Mouse (Mus musculus): ENCODE results near the gene Mup4. TPM values are rescaled to one million over a fixed set of nuclear protein-coding genes. Genes with fewer than 3 reads are reported as not detected.

Mup4 gene
- polyA plus RNA-seq, 1 experiment from 2014 or later, result not detected

DNA sequence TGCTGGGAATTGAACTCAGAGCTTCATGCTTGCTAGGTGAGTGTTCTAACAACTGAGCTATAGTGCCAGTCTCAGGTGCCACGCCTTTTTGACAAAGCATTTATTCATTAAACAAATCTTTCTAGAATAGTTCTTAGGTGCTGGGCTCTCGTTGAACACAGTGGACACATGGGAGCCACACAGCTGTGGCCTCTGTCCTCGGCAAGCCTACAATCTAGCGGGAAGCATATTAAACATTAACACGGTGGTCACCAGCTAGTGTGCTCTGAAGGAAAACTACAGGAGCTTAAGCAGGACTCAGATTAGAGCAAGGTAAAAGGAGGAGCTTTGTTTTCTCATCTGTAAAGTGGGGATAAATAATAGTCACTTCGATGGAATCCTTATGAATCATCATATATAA is 53.4 kb downstream of the Mup4 start:
- Histone ChIP-seq H3K36me3 (ENCODE audit: control insufficient read depth, insufficient read depth) (no peaks in the 10 kb centered on the region), H3K9ac (ENCODE audit: low read depth, low read length) (no peak overlapping the region), H3K27ac (ENCODE audit: low read depth, low read length) (no peak overlapping the region), H3K4me3 (ENCODE audit: low read depth, low read length) (no peak overlapping the region), H3K4me2 (replicated peaks; ENCODE audit: low read depth) (no peak overlapping the region), H3K27me3 (replicated peaks; ENCODE audit: control insufficient read depth, insufficient read depth, low read length) (no peaks in the 10 kb centered on the region), H3K4me1 (replicated peaks; ENCODE audit: control insufficient read depth, insufficient read depth, low read length) (no peaks in the 10 kb centered on the region), H3K9me3 (ENCODE audit: control insufficient read depth) (no peaks in the 10 kb centered on the region)
- WGBS, result 58% methylated on average over 6 of the region's 6 CpGs
- no peak for TF ChIP-seq CTCF (IDR thresholded peaks at IDR 0.05; ENCODE audit: low read depth)
- ATAC-seq, result no peak

Other genes starting within 250 kb of the Mup4 start
- gene Inip, start 159.1 kb downstream of the Mup4 start, polyA plus RNA-seq (2015; fragmentation: Nextera tagmentation; extraction: Ambion mirVana), result 16.7 and 17.0 TPM in 2 replicates
- 5.1 and 5.7 TPM in 2 replicates for gene Snx30, start 154.9 kb downstream of the Mup4 start, polyA plus RNA-seq (2015; fragmentation: Nextera tagmentation; extraction: Ambion mirVana)
- not detected in 2 replicates for gene Slc46a2, start 45.7 kb downstream of the Mup4 start, polyA plus RNA-seq (2015; fragmentation: Nextera tagmentation; extraction: Ambion mirVana)
- gene Mup6, start 3.6 kb upstream of the Mup4 start, polyA plus RNA-seq (2015; fragmentation: Nextera tagmentation; extraction: Ambion mirVana), result not detected in 2 replicates
- not detected in 2 replicates for gene Mup7, start 109.8 kb upstream of the Mup4 start, polyA plus RNA-seq (2015; fragmentation: Nextera tagmentation; extraction: Ambion mirVana)
- gene Mup2, start 193.6 kb upstream of the Mup4 start, polyA plus RNA-seq (2015; fragmentation: Nextera tagmentation; extraction: Ambion mirVana), result not detected in 2 replicates

All from intestine, postnatal 0 days (tissue).